Mouse (Mus musculus) liver, adult 2 months (tissue): ENCODE results near the gene Adam10. TPM values are rescaled to one million over a fixed set of nuclear protein-coding genes. Genes with fewer than 3 reads are reported as not detected.

Source experiments
- DNase-seq: peaks from one replicate; pipeline ENCODE4 v3.0.0-alpha.2; 2011; ENCODE audit warnings: low read depth, low spot score; ENCODE audit errors: extremely low read depth
- H3K27ac ChIP-seq: fragments of 200-500 bp; replicated peaks from 2 replicates; pipeline ENCODE4 v1.5.1; 2012; ENCODE audit warnings: low read depth, mild to moderate bottlenecking, control low read depth, inconsistent platforms, low read length; ENCODE audit not compliant: insufficient read depth
- H3K27me3 ChIP-seq: fragments of 200-500 bp; 2 replicates; pipeline ENCODE4 v1.6.1; 2012; ENCODE audit warnings: mild to moderate bottlenecking, moderate library complexity, low read length, inconsistent platforms; ENCODE audit not compliant: control insufficient read depth, insufficient read depth
- H3K36me3 ChIP-seq: fragments of 200-500 bp; 2 replicates; pipeline ENCODE4 v1.6.1; 2012; ENCODE audit warnings: low read length, inconsistent platforms; ENCODE audit not compliant: control insufficient read depth, insufficient read depth
- H3K4me1 ChIP-seq: fragments of 200-500 bp; 2 replicates; pipeline ENCODE4 v1.6.1; 2011; ENCODE audit warnings: low read length; ENCODE audit not compliant: control insufficient read depth, insufficient read depth
- H3K4me3 ChIP-seq: fragments of 200-500 bp; 2 replicates; pipeline ENCODE4 v1.5.1; 2011; ENCODE audit warnings: low read depth, mild to moderate bottlenecking, control low read depth, low read length, moderate library complexity; ENCODE audit not compliant: insufficient read depth
- H3K79me2 ChIP-seq: fragments of 200-500 bp; 2 replicates; pipeline ENCODE4 v1.6.1; 2012; ENCODE audit warnings: inconsistent platforms, mild to moderate bottlenecking, low read length, moderate library complexity; ENCODE audit not compliant: control insufficient read depth, insufficient read depth
- H3K9ac ChIP-seq: fragments of 200-500 bp; 2 replicates; pipeline ENCODE4 v1.6.1; 2012; ENCODE audit warnings: low read depth, mild to moderate bottlenecking, control low read depth, inconsistent platforms, low read length
- CTCF ChIP-seq: fragments of 200-500 bp; IDR thresholded peaks from 2 replicates; pipeline ENCODE4 v1.5.1; 2011; ENCODE audit warnings: low read depth, low read length, control low read depth
- POLR2A ChIP-seq: fragments of 200-500 bp; IDR thresholded peaks from 2 replicates; pipeline ENCODE4 v1.6.1; 2011; ENCODE audit warnings: low read length, control low read depth; ENCODE audit not compliant: insufficient read depth; ENCODE audit errors: extremely low read depth
- WGBS: fragments of 180-500 bp; shearing (Covaris S2); methylation state at CpG from one replicate; pipeline ENCODE4 v1.1.7; 2018; 5-methylcytosine and 5-hydroxymethylcytosine counted together
- polyA plus RNA-seq: library from polyadenylated mRNA; depleted of rRNA; stranded (reverse); fragments of >200 nt; gene quantifications from 2 replicates; pipeline ENCODE4 v1.2.3, GENCODE M21; 2012
- total RNA-seq: library from RNA; depleted of rRNA; stranded (reverse); fragments of >200 nt; gene quantifications from 2 replicates; pipeline ENCODE4 v1.2.3, GENCODE M21; 2014

Gene Adam10
- total and polyA plus RNA-seq, 2 experiments = 4.9 to 16.8 TPM

DNA sequence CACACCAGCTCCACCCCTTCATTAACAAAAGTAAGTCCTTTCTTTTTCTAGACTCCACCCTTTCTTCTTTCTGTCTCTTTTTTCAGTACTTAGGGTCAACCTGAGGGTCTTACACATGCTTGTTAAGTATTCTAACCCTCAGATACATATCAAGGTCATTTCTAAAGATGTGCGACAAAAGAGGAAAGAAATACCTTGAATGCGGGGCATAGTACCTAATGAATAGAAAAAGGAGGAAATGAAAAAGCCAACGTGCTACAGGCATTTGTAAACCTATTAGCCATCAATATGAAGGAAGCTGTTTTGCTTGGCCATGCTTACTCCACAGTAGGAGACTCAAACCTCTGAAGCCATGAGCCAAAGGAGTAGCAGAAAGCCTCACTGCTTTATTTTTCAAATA is 11.1 kb downstream of the Adam10 start:
- Histone ChIP-seq H3K4me3 (no peak overlapping the region), H3K27me3 (no peaks in the 10 kb centered on the region), H3K79me2 (peaks cover 15% of the 10 kb centered on the region; the same call in 1 of the 2 replicates), H3K27ac (no peak overlapping the region), H3K4me1 (no peaks in the 10 kb centered on the region), H3K36me3 (no peaks in the 10 kb centered on the region), H3K9ac (no peak overlapping the region)
- DNase-seq = no peak
- no peak for TF ChIP-seq POLR2A
- TF ChIP-seq CTCF = no peak
- WGBS = 82% methylated on average over 3 of the region's 3 CpGs

DNA sequence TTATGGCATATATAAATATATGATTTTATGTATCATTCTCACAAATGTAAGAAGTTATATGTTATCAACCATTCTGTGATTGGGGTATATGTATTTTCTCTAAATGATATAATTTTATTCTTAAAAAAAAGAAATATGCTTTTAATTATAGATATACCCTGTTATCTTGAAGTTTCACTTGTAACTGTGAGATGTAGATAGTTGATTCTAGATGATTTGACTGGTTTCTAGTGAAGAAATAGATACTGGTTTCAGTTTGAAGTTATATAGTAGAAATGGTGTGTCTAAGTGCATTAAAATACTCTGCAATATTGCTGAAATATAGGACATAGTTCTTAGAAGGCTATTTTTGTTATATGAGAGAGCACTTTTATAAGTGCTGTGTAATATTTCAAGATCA is 11.8 kb downstream of the Adam10 start:
- peaks cover 16% of the 10 kb centered on the region; the same call in 1 of the 2 replicates for H3K79me2 ChIP-seq
- TF ChIP-seq CTCF (no peak), POLR2A (no peak)
- no peak overlapping the region for H3K4me3 ChIP-seq
- H3K27me3 ChIP-seq = no peaks in the 10 kb centered on the region
- no peak for DNase-seq
- no peak overlapping the region for H3K27ac ChIP-seq
- H3K4me1 ChIP-seq = no peaks in the 10 kb centered on the region
- H3K9ac ChIP-seq = no peak overlapping the region
- H3K36me3 ChIP-seq = no peaks in the 10 kb centered on the region

DNA sequence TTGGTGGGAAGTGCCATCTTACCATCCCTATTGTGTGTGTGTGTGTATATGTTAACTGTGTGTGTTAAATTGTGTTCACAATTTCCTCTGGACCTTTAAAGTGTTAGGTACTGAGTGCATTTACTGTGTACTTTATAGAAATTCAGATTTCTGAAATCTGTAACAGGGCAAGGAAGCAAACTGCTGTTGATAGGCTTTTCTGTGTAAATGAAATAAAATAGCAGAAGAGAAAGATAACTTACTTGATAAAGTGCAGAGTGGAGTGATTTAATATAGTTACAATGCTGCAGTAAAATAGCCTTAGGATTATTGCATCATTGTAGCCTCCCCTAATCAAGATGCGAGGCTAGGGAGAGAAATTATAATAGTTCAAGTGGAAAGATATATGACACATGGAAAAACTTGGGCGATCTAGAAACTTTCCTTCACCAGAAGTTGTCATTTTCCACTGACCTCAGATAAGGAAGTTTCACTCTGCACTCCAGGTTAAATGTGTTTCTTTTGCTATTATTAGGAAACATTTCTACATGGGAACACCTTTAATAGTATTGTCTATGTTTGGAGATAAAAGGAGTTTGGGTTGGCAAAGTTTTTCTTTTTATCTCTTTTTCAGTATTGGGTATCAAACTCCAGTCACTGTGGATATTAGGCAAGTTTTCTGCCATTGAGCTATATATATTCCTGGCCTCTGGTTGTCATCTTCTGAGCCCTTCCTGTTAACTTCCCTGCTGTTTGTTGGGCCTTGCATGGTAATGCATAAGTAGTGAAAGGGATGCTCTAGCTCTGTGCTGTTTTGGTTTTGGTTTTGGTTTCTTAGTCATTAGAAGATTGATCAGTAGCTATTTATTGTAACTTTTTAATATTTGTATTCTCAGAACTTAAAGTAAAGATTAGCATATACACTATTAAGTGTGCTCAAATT is 13.2 kb downstream of the Adam10 start:
- H3K27ac ChIP-seq = no peak overlapping the region
- DNase-seq = no peak
- H3K36me3 ChIP-seq = no peaks in the 10 kb centered on the region
- no peaks in the 10 kb centered on the region for H3K4me1 ChIP-seq
- H3K4me3 ChIP-seq = no peak overlapping the region
- no peaks in the 10 kb centered on the region for H3K27me3 ChIP-seq
- 62% methylated on average over 2 of the region's 2 CpGs for WGBS
- H3K9ac ChIP-seq = no peak overlapping the region
- H3K79me2 ChIP-seq = peaks cover 12% of the 10 kb centered on the region; the same call in 1 of the 2 replicates
- TF ChIP-seq POLR2A (no peak), CTCF (no peak)

DNA sequence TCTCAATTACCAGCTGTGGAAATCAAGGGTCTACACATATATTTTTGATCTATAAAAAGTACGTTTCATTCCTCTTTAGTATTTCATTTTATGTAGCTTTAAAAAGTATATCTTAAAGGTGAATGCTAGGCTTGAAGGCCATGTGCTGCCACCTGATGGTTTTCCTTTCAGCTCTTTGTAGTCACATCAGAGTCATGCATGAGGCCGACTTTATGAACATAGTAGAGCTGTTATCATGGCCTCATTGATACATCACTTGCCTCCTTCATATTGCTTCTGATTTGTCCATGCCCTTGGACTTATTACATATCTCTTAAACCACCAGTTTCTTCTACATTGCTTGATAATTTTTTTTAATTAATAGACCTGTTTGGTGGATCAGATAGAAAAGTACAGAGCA is 16.9 kb downstream of the Adam10 start:
- no peaks in the 10 kb centered on the region for H3K36me3 ChIP-seq
- DNase-seq = no peak
- peaks cover 18% of the 10 kb centered on the region for H3K79me2 ChIP-seq
- no peak overlapping the region for H3K4me3 ChIP-seq
- TF ChIP-seq POLR2A = no peak
- TF ChIP-seq CTCF = no peak
- H3K9ac ChIP-seq = no peak overlapping the region
- no peaks in the 10 kb centered on the region for H3K27me3 ChIP-seq
- no peaks in the 10 kb centered on the region for H3K4me1 ChIP-seq
- no peak overlapping the region for H3K27ac ChIP-seq
- WGBS = 85% methylated on average over 2 of the region's 2 CpGs

DNA sequence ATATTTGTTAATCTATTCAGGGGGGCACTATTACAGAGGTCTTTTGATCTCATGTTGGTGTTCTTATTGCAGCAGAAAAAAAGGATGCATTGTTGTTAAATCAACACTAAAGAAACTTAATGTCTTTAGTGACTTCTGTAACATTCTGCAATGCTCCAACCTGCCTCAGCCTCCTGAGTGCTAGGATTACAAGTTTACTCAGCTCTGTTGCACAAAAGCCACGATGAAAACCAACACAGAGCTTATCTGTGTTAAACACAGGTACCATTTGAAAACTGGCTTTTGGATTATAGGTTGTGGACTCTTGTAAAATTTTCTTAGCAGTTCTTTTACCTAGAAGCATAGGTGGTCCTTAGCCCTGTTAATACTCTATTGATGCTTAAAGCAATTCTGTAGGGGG is 19.3 kb downstream of the Adam10 start:
- Histone ChIP-seq H3K79me2 (peaks cover 18% of the 10 kb centered on the region), H3K9ac (no peak overlapping the region), H3K4me1 (no peaks in the 10 kb centered on the region), H3K4me3 (no peak overlapping the region), H3K36me3 (no peaks in the 10 kb centered on the region), H3K27ac (no peak overlapping the region), H3K27me3 (no peaks in the 10 kb centered on the region)
- DNase-seq = no peak
- WGBS = 29% methylated on average over 1 of the region's 1 CpGs
- TF ChIP-seq POLR2A = no peak

DNA sequence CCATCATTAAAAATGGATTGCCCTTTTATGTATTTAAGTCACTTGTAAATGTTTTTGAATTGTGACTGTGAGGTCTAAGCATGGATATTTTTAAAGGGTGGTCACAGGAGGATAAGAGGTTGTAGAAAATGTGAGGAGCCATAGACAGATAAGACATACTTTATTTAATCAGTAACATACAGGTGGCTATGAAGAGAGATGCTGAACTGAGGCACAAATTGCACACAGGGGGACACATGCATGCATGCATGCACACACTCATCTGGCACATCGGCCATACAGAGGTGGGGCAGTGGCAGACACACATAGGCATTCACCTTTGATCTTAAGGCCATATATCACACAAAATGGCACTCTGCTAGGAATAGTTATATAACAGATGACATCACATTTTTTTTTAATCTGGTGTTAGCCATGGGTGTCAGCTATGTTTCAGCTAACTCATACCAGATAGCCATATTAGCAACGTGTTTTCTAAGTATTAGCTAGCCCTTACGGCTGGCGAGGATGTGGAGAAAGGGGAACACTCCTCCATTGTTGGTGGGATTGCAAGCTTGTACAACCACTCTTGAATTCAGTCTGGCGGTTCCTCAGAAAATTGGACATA is 24.9 kb downstream of the Adam10 start:
- Histone ChIP-seq H3K27me3 (no peaks in the 10 kb centered on the region), H3K9ac (no peak overlapping the region), H3K4me3 (no peak overlapping the region), H3K27ac (no peak overlapping the region), H3K79me2 (peaks cover 2% of the 10 kb centered on the region), H3K36me3 (peaks cover 2% of the 10 kb centered on the region; the same call in 1 of the 2 replicates), H3K4me1 (no peaks in the 10 kb centered on the region)
- TF ChIP-seq POLR2A (no peak), CTCF (no peak)
- WGBS = 98% methylated on average over 5 of the region's 5 CpGs
- DNase-seq = no peak
